Mouse (Mus musculus) bone marrow, adult 2 months (tissue): Measurements from ENCODE around the gene Rbm8a2. TPM values are rescaled to one million over a fixed set of nuclear protein-coding genes. Genes with fewer than 3 reads are reported as not detected.

Experiments
- H3K27ac ChIP-seq: fragments of 200-500 bp; 2 replicates; pipeline ENCODE4 v1.5.1; 2012; ENCODE audit warnings: low read depth, mild to moderate bottlenecking, control low read depth, inconsistent platforms, low read length; ENCODE audit not compliant: control insufficient read depth, poor library complexity, insufficient read depth
- H3K4me1 ChIP-seq: fragments of 200-500 bp; 2 replicates; pipeline ENCODE4 v1.6.1; 2011; ENCODE audit warnings: low read length; ENCODE audit not compliant: control insufficient read depth, insufficient read depth
- H3K4me3 ChIP-seq: fragments of 200-500 bp; replicated peaks from 2 replicates; pipeline ENCODE3; 2011; ENCODE audit warnings: mild to moderate bottlenecking, low read depth, low read length, control low read depth; ENCODE audit not compliant: control insufficient read depth
- CTCF ChIP-seq: fragments of 200-500 bp; IDR thresholded peaks from 2 replicates; pipeline ENCODE4 v1.5.1; 2011; ENCODE audit warnings: low read length, control low read depth; ENCODE audit not compliant: control insufficient read depth, insufficient read depth
- POLR2A ChIP-seq: fragments of 200-500 bp; IDR thresholded peaks from 2 replicates; pipeline ENCODE4 v1.6.1; 2011; ENCODE audit warnings: low read depth, mild to moderate bottlenecking, control low read depth, low read length, borderline replicate concordance; ENCODE audit not compliant: control insufficient read depth
- WGBS: fragments of 180-500 bp; shearing (Covaris S2); methylation state at CpG from one replicate; pipeline ENCODE4 v1.1.7; 2018; 5-methylcytosine and 5-hydroxymethylcytosine counted together
- polyA plus RNA-seq: library from polyadenylated mRNA; stranded (reverse); fragments of >200 nt; gene quantifications from 2 replicates; pipeline ENCODE4 v1.2.4, GENCODE M21; 2011; ENCODE audit warnings: low replicate concordance; ENCODE audit not compliant: missing spikeins, insufficient read depth, insufficient read length

Gene Rbm8a2
- polyA plus RNA-seq, 1 experiment, result not detected

GRCm38 (mm10) chr1:176000599-176000998 lies 21.7 kb upstream of the Rbm8a2 start:
- 72% methylated on average over 5 of the region's 5 CpGs for WGBS
- Histone ChIP-seq H3K4me1 (no peaks in the 10 kb centered on the region), H3K4me3 (no peak overlapping the region), H3K27ac (no peak overlapping the region)
- no peak for TF ChIP-seq CTCF
- TF ChIP-seq POLR2A, result no peak

DNA sequence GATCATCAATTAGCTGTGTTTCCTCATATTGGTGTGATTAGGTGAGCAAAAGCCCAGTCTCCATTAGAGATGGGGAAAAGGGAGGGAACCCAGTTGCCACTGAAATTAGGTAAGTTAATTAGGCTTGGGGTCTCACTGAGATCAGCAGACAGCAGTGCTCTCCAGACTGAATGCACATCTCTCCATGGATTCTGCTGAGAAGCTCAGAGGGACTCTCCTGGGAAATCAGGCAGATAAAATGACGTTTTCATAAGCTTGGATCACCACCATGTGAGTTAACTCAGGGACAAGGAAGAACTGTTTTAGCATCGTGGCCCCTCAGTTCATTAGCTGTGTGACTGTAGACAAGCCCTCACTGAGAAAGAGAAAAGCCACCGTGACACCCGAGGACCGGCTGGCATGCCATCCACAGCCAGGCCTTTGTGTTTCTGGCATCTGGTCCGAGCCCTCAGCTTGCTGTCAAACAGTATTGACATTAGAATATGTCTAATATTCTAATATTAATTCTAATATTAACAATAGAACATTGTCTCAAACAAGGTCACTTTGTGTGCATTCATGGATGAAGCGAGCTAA lies 18.2 kb upstream of the Rbm8a2 start:
- Histone ChIP-seq H3K4me1 (no peaks in the 10 kb centered on the region), H3K4me3 (no peak overlapping the region), H3K27ac (no peak overlapping the region)
- no peak for TF ChIP-seq CTCF
- TF ChIP-seq POLR2A, result no peak
- 75% methylated on average over 7 of the region's 7 CpGs for WGBS

DNA sequence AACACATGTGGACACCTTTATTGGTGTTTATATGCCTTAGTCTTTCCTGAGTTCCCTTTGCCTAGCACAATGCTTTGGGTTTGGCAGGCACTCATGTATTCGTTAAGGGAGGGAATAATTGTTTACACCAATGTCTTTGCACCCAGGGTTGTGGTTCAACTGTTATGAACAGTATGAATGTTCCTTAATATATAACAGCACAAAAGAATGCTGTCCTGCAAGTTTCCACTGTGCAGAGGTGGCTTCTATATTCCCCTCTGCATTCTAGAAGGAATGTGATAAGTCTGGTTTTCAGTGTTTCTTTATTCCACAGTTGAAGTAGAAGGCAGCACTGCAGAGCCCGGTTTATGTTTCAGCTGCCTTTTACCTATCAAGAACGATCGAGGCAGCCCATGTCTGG lies 10.0 kb upstream of the Rbm8a2 start:
- 76% methylated on average over 4 of the region's 4 CpGs for WGBS
- no peak for TF ChIP-seq CTCF
- H3K27ac ChIP-seq, result no peak overlapping the region

GRCm38 (mm10) chr1:175988448-175988847 lies 9.5 kb upstream of the Rbm8a2 start:
- Histone ChIP-seq H3K4me3 (no peak overlapping the region), H3K27ac (no peak overlapping the region), H3K4me1 (no peaks in the 10 kb centered on the region)
- 81% methylated on average over 5 of the region's 5 CpGs for WGBS
- no peak for TF ChIP-seq POLR2A
- no peak for TF ChIP-seq CTCF

More for the DNA sequence above, 10.0 kb upstream of the Rbm8a2 start:
- no peak overlapping the region for H3K4me3 ChIP-seq
- no peaks in the 10 kb centered on the region for H3K4me1 ChIP-seq

GRCm38 (mm10) chr1:175970710-175971109 lies 8.2 kb downstream of the Rbm8a2 start:
- Histone ChIP-seq H3K4me3 (no peak overlapping the region), H3K4me1 (no peaks in the 10 kb centered on the region), H3K27ac (no peak overlapping the region)
- TF ChIP-seq CTCF (no peak), POLR2A (no peak)
- WGBS, result 76% methylated on average over 5 of the region's 5 CpGs

- 73% methylated on average over 5 of the region's 5 CpGs for WGBS
- Histone ChIP-seq H3K27ac (no peak overlapping the region), H3K4me3 (no peak overlapping the region), H3K4me1 (no peaks in the 10 kb centered on the region; the same call in 1 of the 2 replicates)
- TF ChIP-seq POLR2A (no peak), CTCF (no peak)
Observed at GRCm38 (mm10) chr1:175967004-175967745, 11.7 kb downstream of the Rbm8a2 start.

GRCm38 (mm10) chr1:175961786-175962185 lies 17.1 kb downstream of the Rbm8a2 start:
- Histone ChIP-seq H3K27ac (no peak overlapping the region), H3K4me3 (no peak overlapping the region), H3K4me1 (no peaks in the 10 kb centered on the region; the same call in 1 of the 2 replicates)
- TF ChIP-seq CTCF (no peak), POLR2A (no peak)
- 77% methylated on average over 2 of the region's 2 CpGs for WGBS

DNA sequence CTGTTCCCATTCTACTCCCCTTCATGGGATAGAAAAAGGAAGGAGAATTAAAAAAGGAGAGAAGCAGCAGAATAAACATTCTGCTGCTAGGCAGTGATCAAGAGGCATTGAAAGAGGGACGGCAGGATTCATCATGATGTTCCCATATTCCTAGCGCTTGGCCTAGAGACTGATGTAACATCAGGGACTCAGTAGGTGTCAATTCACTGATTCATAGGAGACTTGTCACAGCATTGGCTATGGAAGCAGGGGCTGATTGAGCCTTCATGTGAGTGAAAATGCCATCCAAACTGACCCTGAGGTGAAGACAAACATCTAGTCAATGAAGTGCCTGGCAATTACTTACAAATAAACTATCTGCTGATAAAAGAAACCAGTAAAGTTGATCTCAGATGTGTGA lies 28.1 kb downstream of the Rbm8a2 start:
- Histone ChIP-seq H3K27ac (no peak overlapping the region), H3K4me1 (no peaks in the 10 kb centered on the region), H3K4me3 (no peak overlapping the region)
- WGBS, result 82% methylated on average over 2 of the region's 2 CpGs
- TF ChIP-seq POLR2A (no peak), CTCF (no peak)
